Mouse (Mus musculus) spleen, adult 12 weeks (tissue): ENCODE measurements around the gene Cltrn.

Experiments
- DNase-seq: peaks from one replicate; pipeline ENCODE4 v3.0.0; 2022; ENCODE audit warnings: low spot score

Gene Cltrn

DNA sequence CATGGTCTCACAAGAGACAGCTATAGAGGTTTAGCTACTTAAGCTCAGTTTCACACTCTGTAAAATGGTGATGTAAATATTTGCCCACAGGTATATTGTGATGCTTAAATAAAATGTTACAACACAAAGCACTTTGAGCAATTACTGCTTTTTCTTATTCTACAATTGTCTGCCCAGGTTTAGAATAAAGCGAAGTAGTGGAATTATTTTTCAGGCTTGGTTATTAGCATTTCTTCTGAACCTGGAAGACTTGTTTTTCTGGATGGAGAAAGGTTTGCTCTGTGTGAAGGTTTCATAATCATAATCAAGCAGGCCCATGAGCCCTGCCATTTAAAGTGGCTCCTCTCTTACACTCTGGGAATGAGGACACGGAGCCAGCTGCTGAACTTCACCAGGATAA lies 50.4 kb downstream of the Cltrn start, which contains the start of gene Ace2:
Gene Ace2, plus strand, starts transcription at position 301 of the 400 bp plus-strand sequence.
- DNase-seq, result no peak

DNA sequence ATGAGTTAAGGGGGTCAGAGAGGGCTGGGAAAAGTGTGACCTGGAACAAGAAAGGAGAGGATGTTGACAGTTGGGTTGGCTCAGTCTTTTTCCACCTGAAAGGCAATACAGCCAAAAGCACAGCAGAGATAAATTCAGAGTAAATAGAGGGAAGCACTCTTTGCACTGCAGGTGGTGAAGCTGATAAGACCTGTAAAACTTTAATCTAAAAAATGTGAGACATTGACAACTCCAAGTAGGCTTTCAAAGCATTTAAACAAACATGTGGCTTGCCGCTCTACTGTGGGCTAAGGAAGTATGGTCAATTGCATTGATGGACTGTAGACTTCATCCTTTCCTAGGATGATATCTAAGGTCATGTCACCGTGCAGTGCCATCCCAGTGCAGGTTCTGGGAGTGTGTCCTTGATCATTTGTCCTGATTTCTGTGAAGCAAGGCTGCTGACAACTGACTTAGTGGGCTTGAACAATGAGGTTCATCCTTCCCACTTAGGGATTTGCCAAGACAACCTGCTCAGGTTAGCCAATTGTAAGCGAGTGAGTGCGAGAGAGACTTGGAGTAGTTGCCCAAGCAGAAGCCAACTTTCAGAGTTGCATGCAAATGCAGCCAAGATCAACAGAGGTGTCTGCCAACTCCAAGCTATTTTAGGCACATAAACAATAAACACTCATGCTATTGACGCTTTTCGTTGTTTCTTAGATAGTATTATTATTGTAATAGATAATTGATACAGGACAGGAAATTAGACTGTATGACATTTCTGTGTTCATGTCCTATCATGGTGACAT lies 57.0 kb downstream of the Cltrn start:
- peak; percentile 1 for DNase-seq

DNA sequence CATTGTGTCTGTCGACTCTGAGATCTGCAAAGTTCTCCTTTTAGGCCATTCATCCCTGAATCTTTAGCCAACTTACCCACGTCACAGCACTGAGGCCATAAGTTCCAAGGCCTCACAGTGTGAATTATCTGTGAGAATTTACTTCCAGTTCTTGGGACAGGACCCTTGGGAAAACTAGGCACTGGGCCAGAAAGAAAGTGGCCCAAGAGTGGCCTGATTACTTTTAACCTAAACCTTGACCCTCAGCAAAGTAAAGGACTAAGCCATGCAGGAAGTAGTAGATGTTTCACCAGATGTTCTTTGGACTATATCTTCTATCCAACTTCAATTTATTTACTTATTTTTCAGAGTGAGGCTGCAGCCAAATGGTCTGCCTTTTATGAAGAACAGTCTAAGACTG lies 64.1 kb downstream of the Cltrn start:
- no peak for DNase-seq

DNA sequence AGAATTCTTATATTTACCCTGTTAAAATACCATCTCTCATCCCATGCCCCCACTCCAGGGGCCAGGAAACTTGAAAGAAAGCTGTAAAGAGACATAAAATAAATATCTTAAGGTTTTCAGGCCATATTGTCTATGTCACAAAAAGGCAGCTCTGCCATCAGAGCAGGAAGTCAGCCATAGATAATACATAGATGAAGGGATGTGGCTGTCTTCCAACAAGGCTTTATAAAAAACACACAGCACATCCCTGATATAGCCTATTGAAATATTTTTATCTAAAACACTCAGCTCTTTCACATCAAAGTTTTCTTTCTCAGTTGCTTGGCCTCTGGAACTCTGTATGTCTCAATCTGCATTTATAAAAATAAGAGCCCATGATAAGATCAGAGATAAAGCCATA lies 65.0 kb downstream of the Cltrn start:
- no peak for DNase-seq

DNA sequence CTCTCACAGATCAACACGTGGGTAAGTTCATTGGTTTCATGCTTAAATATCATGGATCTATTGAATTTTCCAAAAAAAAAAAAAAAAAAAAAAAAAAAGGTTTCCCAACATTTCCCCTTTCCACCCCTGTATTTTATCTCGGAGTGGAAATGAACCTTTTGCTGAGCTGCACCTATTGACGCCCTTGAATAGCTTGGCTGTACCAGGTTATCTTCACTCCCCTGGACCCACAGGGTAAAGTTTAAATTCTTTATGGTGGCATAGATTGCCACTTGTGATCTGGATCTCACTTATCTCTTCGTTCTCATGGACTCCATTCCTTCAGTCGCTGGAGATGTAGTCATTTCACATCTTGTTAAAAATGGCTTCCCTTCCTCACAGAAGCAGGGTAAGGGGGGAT lies 66.0 kb downstream of the Cltrn start:
- no peak for DNase-seq

DNA sequence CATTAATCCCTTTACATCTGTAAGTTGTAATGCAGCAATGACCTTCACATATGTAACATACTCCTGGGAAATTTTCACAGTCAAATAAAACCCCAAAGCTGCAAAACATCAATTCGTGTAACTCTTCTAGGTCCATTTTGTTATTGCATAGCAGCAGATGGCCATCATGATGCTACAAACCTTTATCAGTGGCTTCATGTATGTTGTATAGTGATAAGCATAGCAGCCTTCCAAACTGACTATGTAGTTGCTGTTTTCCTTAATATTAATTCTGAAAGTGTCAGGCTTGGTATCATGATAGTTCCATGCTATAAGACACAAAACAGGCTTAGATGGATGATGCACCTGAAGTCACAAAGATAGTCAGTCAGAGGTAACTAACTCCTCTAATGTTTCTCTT lies 76.1 kb downstream of the Cltrn start:
- DNase-seq, result no peak
